Mouse (Mus musculus): Measurements from ENCODE around the gene Ganab. TPM values are rescaled to one million over a fixed set of nuclear protein-coding genes. Genes with fewer than 3 reads are reported as not detected.
"Not testable (repeated sequence)": the region's sequence is repeated elsewhere in the genome, so short reads cannot be mapped to it uniquely, and the experiment has no call there.

Ganab gene
- 100 to 1,000 TPM; 109 to 125 (median 119) TPM for total RNA-seq (2022)

DNA sequence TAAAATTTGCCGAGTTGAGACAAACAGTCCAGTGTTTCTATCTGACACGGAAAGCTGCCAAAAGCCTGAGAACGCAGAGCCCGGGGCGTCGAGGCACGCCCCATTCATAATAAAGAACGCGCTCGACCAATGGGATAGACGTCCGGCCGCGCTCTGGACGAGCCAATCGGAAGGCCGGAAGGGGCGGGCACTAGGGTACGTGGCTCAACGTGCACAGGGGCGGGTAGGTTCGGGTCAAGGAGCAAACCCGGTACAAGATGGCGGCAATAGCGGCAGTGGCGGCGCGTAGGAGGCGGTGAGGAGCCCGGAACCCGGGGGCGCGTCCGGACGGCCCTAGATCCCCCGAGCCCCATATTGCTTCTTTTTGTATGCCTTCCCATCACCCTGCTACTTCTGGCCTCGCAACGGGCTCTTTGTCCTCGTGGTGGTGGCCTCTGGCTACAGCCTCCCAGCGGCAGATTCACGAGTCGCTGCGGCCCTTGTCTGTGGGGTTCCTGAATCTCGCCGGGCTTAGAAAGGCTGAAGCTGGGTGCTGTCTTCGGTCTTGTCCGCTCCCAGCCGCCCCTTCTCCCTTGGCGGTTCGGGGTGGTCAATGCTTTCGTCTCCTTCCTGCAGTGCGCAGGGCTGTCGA, at the start of gene Ganab:
TSS of gene Ganab (plus strand) at position 207 of the 631 bp plus-strand sequence.
- peak; percentile 95 for DNase-seq (ENCODE audit: low spot score in 2 of 2)

DNA sequence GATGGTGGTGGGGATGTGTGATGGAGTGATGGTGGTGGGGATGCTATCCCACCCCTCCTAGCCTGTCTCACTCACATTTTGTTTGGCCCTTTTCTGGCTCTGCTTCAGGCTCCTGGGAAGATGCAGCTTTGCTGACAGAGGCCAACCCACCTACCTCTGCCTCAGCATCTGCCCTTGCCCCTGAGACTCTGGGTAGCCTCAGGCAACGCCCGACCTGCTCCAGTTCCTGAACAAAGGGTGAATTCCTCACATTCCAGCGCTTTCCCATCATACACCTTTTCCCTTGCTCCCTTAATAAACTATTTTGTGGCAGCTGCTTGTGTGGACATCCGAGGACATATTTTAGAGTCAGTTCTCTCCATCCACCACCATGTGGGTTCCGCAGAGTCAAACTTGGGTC, 49.5 kb upstream of the Ganab start:
- no peak for DNase-seq (ENCODE audit: low spot score in 2 of 2)

DNA sequence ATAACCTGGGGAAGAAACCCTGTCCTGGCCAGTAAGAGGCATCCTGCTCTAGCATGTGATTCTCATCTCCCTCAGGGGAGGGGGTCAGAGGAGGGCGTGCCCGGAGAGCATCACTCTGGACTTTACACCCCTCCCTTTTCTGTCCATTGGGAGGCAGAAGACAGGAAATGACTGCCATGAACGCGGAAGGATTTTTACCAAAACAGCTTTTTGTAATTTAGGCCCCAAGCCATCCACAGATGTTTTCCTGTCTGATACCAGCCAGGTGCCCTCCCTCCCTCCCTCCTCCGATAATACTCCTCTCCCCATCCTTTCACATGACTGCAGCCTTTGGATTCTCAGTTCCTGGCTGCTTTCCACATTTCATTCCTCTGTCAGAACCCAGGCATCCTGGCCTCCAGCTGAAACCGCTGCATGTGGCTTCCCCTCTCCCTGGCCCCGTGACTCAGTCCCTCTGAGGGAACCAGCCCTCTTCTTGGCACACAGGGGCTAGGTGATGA, 47.4 kb upstream of the Ganab start, which contains the start of gene Lrrn4cl:
TSS of gene Lrrn4cl (plus strand) at position 367 of the 500 bp plus-strand sequence.
- DNase-seq (ENCODE audit: low spot score in 2 of 2) = no peak

DNA sequence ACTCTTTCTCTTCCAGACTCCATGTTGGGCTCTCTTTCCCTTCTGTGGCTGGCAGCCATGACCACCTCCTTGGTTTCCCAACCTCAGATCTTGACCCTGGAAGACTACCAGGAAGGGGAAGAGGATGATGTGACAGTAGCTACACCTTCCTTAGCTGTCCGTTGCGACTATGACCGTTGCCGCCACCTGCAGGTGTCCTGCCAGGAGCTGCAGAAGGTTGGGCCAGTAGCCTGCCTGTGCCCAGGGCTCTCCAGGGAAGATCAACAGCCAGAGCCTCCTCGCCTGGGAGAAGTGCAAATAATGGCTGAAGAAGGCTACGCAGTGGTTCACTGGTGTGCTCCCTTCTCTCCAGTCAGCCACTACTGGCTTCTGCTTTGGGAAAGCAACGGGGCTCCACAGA, 46.2 kb upstream of the Ganab start:
- DNase-seq (ENCODE audit: low spot score in 2 of 2) = no peak

DNA sequence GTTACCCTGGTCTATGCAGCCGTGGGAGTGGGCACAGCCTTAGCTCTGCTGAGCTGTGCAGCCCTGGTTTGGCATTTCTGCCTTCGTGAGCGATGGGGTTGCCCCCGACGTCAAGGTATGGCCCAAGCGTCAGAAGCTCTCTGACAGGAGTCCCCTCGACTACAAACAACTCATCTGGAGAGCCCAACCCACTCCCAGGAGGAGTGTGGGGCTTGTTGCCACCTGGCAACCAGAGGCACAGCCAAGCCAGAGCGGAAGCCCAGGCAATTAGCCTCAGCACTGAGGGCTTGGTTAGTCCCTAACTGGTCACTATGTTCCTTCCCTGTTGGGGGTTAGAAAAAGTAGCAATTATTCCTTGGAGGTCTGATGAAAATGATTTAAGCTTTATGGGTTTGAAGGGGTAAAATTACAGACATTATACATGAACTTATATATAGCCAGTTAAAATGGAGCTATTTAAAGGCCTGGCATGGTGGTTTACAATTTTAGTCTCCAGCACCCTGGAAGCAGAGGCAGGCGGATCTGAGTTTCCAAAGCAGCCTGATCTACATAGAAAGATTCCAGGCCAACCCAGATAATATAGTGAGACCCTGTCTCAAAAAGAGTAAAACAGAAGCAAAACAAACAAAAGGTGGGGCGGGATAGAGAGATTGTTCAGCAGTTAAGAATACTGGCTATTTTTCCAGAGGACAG, 45.5 kb upstream of the Ganab start:
- DNase-seq (ENCODE audit: low spot score in 2 of 2) = no peak

DNA sequence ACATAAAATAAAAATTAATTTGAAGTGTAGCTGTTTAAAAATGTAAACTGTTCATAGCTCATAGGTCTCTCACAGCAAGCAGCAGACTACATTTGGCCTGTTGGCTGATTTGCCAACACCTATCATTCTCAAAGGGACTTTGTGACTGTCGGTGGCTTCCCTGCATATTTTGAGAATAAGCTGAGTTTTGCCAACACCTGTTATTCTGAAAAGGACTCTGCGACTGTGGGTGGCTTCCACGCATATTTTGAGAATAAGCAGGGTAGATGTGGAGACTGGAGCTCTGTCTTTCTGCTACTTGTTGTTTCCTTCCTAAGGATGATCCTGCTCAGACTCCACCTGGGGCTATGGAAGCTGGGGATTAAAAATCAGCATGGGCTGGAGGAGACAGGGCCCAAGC, 44.8 kb upstream of the Ganab start:
- no peak for DNase-seq (ENCODE audit: low spot score in 2 of 2)

DNA sequence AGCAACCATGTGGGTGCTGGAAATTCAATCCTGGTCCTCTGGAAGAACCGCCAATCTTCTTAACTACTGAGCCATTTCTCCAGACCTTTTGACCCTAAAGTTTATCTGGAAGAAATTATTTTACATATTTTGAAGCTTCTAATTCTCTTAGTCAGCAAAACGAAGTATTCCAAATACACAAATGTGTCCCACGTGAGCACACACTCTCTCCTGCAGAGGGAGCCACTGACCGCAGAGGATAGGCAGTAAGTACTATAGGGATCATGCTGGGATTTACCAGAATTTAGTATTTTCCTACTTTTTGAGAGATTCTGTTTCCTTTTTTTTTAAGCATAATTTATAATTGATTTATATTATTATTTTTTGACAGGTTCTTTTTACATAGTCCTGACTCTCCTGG, 40.2 kb upstream of the Ganab start:
- DNase-seq (ENCODE audit: low spot score in 2 of 2) = no peak

DNA sequence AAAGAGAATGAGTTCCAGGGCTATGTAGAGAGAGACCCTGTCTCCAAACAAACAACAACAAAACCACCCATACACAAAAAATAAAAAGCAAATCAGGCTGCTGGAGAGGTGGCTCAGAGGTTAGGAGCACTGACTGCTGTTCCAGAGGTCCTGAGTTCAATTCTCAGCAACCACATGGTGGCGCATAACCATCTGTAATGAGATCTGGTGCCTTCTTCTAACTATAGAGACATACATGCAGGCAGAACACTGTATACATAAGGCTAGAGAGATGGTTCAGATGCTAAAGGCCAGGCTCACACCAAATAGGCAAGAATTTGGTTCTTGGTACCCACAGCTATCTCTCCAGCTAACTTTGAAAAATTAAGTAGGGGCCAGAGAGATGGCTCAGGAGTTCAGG, 38.9 kb upstream of the Ganab start:
- DNase-seq (ENCODE audit: low spot score in 2 of 2) = no peak

DNA sequence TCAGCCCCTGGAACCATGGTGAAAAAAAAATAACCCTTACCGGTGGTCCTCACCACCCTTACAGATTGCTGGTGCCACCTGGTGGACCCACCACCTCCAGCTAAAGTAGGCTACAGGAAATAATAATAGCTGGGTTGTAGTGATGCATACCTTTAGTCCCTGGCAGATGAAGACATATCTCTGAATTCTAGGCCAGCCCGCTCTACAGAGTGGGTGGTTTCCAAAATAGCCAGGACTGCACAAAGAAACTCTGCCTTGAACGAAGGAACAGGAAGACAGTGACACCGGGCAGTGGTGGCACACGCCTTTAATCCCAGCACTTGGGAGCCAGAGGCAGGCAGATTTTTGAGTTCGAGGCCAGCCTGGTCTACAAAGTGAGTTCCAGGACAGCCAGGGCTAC, 33.6 kb upstream of the Ganab start:
- DNase-seq (ENCODE audit: low spot score in 2 of 2) = no peak

DNA sequence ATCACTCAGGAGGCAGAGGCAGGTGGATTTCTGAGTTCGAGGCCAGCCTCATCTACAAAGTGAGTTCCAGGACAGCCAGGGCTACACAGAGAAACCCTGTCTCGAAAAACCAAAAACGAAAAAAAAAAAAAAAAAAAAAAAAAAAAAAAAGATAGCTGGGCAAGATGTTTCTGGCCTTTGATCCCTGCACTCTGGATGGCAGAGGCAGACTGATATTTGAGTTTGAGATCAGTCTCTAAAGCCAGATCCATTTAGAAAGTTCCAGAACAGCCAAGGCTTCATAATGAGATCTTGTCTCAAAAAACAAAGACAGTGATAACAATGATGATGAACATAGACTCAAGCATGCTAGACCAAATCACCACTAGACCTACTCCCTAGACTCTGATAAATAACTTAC, 27.5 kb upstream of the Ganab start:
- DNase-seq (ENCODE audit: low spot score in 2 of 2) = not testable (repeated sequence)

DNA sequence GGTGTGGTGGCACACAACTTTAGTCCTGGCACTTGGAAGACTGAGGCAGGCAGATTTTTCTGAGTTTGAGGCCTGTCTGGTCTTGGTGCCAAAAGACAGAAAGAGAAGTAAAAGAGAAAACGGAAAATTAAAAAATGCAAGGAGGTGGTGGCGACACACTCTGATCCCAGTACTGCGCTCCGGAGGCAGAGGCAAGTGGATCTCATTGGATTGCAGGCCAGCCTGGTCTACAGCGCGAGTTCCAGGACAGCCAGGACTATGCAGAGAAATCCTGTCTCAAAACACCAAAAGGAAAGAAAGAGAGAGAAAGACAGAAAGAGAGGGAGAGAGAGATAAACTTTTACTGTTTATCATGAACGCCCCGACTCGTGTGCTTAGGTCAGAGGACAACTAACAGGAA, 27.0 kb upstream of the Ganab start:
- DNase-seq (ENCODE audit: low spot score in 2 of 2) = no peak

DNA sequence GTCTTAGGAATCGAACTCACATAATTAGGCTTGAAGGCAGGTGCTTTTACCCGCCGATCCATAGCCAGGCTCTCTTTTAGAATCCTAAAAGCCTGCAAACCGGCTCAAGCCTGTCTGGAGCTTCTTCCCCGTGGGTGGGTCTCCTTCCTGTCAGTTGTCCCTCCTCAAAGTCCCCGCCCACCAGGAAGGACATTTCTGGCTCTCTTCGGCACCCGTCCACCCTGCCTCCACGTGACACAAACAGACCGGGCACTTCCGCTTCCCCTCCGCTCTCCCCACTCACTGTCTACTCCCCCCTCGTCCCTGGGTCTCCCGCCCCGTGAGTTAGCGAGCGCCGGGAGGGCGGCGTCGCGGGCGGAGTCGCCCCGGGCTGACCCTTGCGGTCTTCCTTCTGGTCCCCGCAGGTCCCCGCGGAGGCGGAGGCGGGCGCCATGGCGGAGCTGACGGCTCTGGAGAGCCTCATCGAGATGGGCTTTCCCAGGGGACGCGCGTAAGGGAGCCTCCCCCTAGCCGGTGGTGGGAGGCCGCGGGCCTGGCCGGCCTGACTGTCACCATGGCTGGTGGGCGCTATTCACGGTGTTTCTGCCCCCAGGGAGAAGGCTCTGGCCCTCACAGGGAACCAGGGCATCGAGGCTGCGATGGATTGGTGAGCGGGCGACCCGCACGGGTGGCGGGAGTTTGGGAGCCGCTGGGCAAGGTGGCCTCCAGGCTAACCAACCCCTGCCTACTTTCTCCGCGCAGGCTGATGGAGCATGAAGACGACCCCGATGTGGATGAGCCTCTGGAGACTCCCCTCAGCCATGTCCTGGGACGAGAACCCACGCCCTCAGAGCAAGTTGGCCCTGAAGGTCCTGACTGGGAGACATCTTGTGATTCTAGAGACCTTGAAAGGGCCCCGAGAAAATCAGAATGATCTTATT, 26.3 kb upstream of the Ganab start, which contains the start of gene Ubxn1:
TSS of gene Ubxn1 (plus strand) at position 230 of the 920 bp plus-strand sequence.
- peak; percentile 98 for DNase-seq (ENCODE audit: low spot score in 2 of 2)

DNA sequence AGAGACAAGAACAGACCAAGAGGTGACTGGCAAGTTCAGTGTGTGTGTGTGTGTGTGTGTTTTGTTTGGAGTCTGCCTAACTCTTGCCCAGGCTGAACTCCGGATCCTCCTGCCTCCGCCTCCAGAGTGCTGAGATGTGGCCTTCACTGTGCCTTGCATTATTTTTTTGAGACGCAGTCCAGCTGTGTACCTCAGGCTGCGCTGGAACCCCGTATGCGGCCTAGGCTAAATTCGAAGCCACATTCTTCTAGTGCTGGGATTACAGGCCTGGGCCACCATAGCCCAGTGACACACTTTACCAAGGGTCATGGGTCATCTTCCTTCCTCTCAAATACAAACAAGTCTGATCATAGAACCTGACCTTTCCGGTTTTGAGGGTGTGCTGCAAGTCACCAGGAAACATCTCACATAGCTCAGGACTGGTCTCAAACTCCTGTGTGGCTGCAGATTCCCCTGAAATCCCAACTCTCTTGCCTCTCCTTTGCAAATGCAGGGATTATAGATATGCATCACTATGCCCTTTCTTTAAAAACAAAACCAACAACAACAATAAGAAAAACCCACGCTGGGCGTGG, 25.5 kb upstream of the Ganab start:
- no peak for DNase-seq (ENCODE audit: low spot score in 2 of 2)

DNA sequence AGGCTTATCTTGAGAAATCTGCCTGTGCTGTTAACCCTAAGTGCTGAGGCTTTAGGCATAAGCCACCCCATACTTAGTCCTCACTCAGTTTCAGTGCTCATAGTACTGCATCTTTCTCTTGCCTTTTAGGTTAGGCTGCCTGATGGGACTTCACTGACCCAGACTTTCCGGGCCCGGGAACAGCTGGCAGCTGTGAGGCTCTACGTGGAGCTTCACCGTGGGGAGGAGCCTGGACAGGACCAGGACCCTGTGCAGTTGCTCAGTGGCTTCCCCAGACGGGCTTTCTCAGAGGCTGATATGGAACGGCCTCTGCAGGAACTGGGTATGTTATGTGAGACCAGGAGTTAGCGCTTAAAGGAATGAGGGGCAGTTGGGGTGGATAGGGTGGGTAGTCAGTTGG, 22.8 kb upstream of the Ganab start:
- DNase-seq (ENCODE audit: low spot score in 2 of 2) = no peak

DNA sequence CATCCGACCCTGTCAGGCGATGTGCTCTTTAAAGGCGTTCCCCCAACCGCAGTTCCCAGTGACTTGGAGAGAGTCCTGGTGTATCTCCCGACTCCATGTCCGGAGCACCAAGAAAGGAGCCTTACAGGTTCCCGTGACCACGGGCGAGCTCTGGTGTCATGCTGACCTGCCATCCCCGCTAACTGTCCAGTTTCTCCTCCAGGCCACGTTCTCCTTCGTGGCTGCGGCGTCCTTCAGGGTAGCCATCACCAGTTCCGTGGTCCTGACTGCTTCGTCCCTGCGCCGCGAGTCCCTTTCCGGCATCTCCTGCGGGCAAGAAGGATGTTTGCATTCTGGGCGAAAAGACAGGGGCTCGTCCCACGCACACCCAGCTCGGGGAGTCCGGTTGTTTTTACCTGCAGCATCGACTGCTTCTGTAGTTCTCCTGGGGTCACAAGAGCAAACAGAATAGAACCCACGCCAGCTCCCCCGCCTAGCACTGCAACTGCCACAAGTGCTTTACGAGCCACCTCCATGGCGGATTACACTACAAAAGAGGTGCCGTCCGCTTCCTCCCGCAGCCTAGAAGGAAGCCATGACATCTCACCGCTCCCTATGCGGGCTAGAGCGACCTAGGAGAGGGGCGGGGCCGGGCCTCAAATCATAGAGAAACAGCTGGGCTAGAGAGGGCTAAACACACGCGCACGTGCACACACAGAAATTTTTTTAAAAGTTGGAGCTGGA, 17.4 kb upstream of the Ganab start, which contains the start of gene Uqcc3:
TSS of gene Uqcc3 (minus strand) at position 613 of the 723 bp plus-strand sequence.
- peak; percentile 86 to 87 for DNase-seq (ENCODE audit: low spot score in 2 of 2)

DNA sequence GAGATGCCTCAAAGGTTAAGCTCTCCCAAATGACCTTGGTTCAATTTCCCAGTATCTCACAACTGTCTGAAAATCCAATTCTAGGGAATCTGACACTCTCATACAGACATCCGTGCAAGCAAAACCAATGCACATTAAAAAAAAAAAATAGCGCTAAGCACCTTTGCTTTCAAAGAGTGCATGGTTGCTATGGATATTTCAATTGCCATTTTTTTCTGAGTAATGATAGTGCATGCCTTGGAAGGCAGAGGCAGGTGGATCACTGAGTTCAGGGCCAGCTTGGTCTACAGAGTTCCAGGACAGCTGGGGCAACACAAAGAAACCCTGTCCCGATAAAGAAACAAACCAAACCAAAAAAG, 16.9 kb upstream of the Ganab start:
- DNase-seq (ENCODE audit: low spot score in 2 of 2) = no peak

DNA sequence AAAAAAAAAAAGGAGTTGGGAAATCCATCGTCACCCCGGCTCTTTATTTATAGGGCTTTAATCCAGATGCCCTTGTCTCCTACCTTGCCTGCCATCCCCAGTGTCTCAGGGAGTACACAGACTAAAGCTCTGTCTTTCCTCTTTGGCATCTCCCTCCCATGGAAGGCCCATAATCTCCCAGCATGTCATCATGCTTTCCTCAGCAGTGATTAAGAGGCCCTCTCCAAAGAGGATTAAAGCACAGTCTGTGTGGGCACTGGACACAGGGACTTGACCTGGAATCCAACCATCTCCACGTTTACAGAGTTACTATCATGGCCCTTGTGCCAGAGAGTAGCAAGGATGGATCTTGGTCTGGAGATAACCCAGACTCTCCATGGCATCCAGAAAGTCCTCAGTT, 14.3 kb upstream of the Ganab start, which contains the start of the genes Lbhd1 and Gm49403:
TSS of gene Lbhd1 (plus strand) at position 117 of the 400 bp plus-strand sequence.
TSS of gene Gm49403 (plus strand) at position 315 of the 400 bp plus-strand sequence.
- no peak for DNase-seq (ENCODE audit: low spot score in 2 of 2)

DNA sequence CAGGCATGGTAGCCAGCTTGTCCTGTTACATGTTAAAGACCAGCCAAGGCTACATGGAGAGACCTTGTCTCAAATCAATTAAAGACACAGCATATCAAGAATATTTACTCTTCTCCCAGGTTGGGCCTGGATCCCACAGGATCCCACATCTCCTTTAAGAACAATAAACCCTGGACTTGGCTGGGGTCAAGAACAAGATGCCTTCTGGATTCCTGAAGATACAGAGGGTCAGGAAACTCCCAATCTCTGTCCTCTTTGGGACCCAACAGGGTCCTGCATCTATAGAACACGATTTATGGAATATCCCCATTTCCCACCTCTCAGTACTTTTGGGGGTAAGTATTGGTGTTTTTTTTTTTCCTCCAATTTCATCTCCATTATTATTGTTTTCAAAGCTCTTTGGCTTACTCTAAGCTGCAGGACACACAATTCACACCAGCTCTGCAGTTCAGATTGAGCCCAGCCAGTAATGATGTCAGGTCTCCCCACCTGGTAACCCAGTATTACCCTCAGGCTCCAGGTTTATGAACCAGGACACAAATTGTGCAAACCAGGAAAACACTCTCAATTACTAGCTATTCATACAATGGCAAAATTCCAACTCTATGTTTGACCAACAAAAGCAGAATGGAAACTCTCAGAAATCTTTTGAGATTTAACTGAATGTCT, 10.8 kb upstream of the Ganab start:
- DNase-seq (ENCODE audit: low spot score in 2 of 2) = no peak

DNA sequence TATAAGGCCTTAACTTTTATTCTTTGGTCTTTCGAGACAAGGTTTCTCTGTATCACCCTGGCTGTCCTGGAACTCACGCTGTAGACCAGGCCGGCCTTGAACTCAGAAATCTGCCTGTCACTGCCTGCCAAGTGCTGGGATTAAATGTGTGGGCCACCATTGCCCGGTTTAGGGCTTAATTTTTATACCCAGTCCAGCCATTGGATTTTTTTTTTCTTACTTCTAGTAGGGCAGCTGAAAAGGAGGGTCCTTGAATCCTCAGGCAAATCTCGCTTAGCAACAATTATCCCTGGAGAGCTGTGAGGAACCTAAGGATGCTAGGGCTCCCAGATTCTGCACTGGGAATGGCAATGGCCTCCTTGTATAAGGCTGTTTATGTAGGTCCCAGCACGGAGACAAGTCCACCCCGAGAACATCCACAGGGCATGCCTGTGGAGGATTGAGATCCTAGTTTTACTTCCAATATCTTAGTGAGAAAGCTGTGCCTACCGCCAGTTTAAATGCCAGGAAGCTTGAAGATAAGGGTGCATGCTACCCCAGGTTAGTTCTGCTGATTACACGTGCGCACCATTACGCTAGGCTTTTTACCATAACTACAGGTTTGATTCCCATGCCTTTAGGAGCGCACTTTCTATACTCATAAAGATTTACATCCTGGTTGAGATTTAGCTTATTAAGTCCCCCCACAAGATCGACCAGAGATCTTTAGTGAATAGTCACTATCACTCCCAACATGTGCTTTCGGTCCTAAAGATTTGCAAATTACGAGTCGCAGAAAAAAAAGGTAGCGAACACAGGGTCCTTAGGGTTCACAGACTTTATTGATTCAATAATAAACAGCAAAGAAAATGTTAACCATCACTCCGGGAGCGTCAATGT, 10.0 kb upstream of the Ganab start:
- DNase-seq (ENCODE audit: low spot score in 2 of 2) = no peak

Data from layer of hippocampus, adult 8-10 months (tissue).